Mouse (Mus musculus): ENCODE measurements around the gene Svbp.

Svbp gene

GRCm38 (mm10) chr4:119194909-119195581 lies at the start of gene Svbp:
TSS of gene Svbp (plus strand) at chr4:119195306.
- DNase-seq (ENCODE audit: low spot score in 2 of 2): peak; percentile 57 to 75

- DNase-seq (ENCODE audit: low spot score in 2 of 2): no peak
Measured at GRCm38 (mm10) chr4:119146816-119147215, 48.3 kb upstream of the Svbp start.

- no peak for DNase-seq (ENCODE audit: low spot score in 2 of 2)
Measured at GRCm38 (mm10) chr4:119147347-119147746, 47.8 kb upstream of the Svbp start.

- DNase-seq (ENCODE audit: low spot score in 2 of 2): no peak
Measured at GRCm38 (mm10) chr4:119148741-119149140, 46.4 kb upstream of the Svbp start.

GRCm38 (mm10) chr4:119157186-119157585 lies 37.9 kb upstream of the Svbp start:
- no peak for DNase-seq (ENCODE audit: low spot score in 2 of 2)

GRCm38 (mm10) chr4:119157891-119158290 lies 37.2 kb upstream of the Svbp start:
- DNase-seq (ENCODE audit: low spot score in 2 of 2): no peak

- DNase-seq (ENCODE audit: low spot score in 2 of 2): no peak
Measured at GRCm38 (mm10) chr4:119161358-119161757, 33.7 kb upstream of the Svbp start.

- no peak for DNase-seq (ENCODE audit: low spot score in 2 of 2)
Measured at GRCm38 (mm10) chr4:119162990-119163389, 32.1 kb upstream of the Svbp start.

GRCm38 (mm10) chr4:119165916-119166315 lies 29.2 kb upstream of the Svbp start:
- DNase-seq (ENCODE audit: low spot score in 2 of 2): no peak

GRCm38 (mm10) chr4:119167068-119167467 lies 28.0 kb upstream of the Svbp start:
- no peak for DNase-seq (ENCODE audit: low spot score in 2 of 2)

GRCm38 (mm10) chr4:119167663-119168062 lies 27.4 kb upstream of the Svbp start:
- DNase-seq (ENCODE audit: low spot score in 2 of 2): peak; percentile 63 to 83

- DNase-seq (ENCODE audit: low spot score in 2 of 2): no peak
Measured at GRCm38 (mm10) chr4:119172919-119173650, 22.0 kb upstream of the Svbp start.

GRCm38 (mm10) chr4:119173851-119174453 lies 21.2 kb upstream of the Svbp start, which contains the start of gene Zfp691:
TSS of gene Zfp691 (minus strand) at chr4:119174195.
- DNase-seq (ENCODE audit: low spot score in 2 of 2): peak; percentile 91 to 94

- no peak for DNase-seq (ENCODE audit: low spot score in 2 of 2)
Measured at GRCm38 (mm10) chr4:119177702-119178101, 17.4 kb upstream of the Svbp start.

GRCm38 (mm10) chr4:119178331-119178730 lies 16.8 kb upstream of the Svbp start:
- DNase-seq (ENCODE audit: low spot score in 2 of 2): no peak

GRCm38 (mm10) chr4:119180133-119180707 lies 14.9 kb upstream of the Svbp start:
- no peak for DNase-seq (ENCODE audit: low spot score in 2 of 2)

GRCm38 (mm10) chr4:119181456-119181855 lies 13.7 kb upstream of the Svbp start:
- DNase-seq (ENCODE audit: low spot score in 2 of 2): no peak

GRCm38 (mm10) chr4:119183525-119183924 lies 11.6 kb upstream of the Svbp start:
- DNase-seq (ENCODE audit: low spot score in 2 of 2): no peak

GRCm38 (mm10) chr4:119185771-119186170 lies 9.3 kb upstream of the Svbp start:
- no peak for DNase-seq (ENCODE audit: low spot score in 2 of 2)

GRCm38 (mm10) chr4:119188060-119188785 lies 6.9 kb upstream of the Svbp start:
- DNase-seq (ENCODE audit: low spot score in 2 of 2): no peak

- DNase-seq (ENCODE audit: low spot score in 2 of 2): no peak
Measured at GRCm38 (mm10) chr4:119189392-119189791, 5.7 kb upstream of the Svbp start.

GRCm38 (mm10) chr4:119189864-119190263 lies 5.2 kb upstream of the Svbp start, which contains the start of gene Ermap:
TSS of gene Ermap (minus strand) at chr4:119190011.
- DNase-seq (ENCODE audit: low spot score in 2 of 2): no peak

Measured in frontal cortex, postnatal 14 days (tissue).